10 mouse cellular contexts compared by ENCODE assay signal in genomic region chr5:115269969-115270368, GRCm38 (mm10). TPM values are rescaled to one million over a fixed set of nuclear protein-coding genes. Genes with fewer than 3 reads are reported as not detected.
DNase-seq lines count a peak whose midpoint lies in the region; ATAC-seq and TF ChIP-seq lines count a peak whose summit lies in the region.
"Had no signal": no experiment of that assay in that cellular context is flagged by ENCODE, and none has a peak within 500 bp of the region (broad histone marks: within the 10 kb centered on the region; RNA-seq: fewer than 3 reads in every experiment).

No protein-coding gene starts in this region.

- H3K27ac ChIP-seq in heart, adult 2 months: peak overlapping the region; percentile 4; the same call in 1 of the 2 replicates
- H3K27ac ChIP-seq in liver, embryonic 14.5 days: peak overlapping the region; percentile 97
- peak overlapping the region; percentile 37 for H3K27ac ChIP-seq in stomach, postnatal 0 days (replicated peaks)

- DNase-seq in heart, adult 2 months: no peak
- no peak for DNase-seq in heart, postnatal 10 days
- DNase-seq in liver, embryonic 14.5 days (ENCODE audit: low read depth in 3 of 3, low spot score in 3 of 3): no peak
- no peak for DNase-seq in stomach, postnatal 0 days (ENCODE audit: low spot score)
- DNase-seq in urinary bladder, postnatal 25 days (ENCODE audit: low spot score): no peak
- DNase-seq in urinary bladder, postnatal 14 days (ENCODE audit: low spot score): no peak
- DNase-seq: cerebellum, postnatal 14 days; kidney, adult 11 months had no signal

- peak overlapping the region; percentile 7; the same call in 1 of the 2 replicates for H3K4me3 ChIP-seq in heart, adult 2 months
- H3K4me3 ChIP-seq in megakaryocyte, embryonic 14.5 days (replicated peaks): peak overlapping the region; percentile 97
- peak overlapping the region; percentile 63 to 96 for H3K4me3 ChIP-seq in liver, embryonic 14.5 days (ENCODE audit: insufficient read depth in 1 of 2, low read depth in 2 of 2, low read length in 2 of 2)
- no peak overlapping the region for H3K4me3 ChIP-seq in stomach, postnatal 0 days (ENCODE audit: low read depth, low read length)

- no peak for TF ChIP-seq CTCF in heart, adult 2 months (IDR thresholded peaks at IDR 0.05)
- no peak for TF ChIP-seq CTCF in liver, embryonic 14.5 days (IDR thresholded peaks at IDR 0.05; ENCODE audit: low read depth)
- TF ChIP-seq CTCF in stomach, postnatal 0 days (IDR thresholded peaks at IDR 0.05; ENCODE audit: low read depth): no peak

- peaks cover 31% of the 10 kb centered on the region for H3K4me1 ChIP-seq in heart, adult 2 months (ENCODE audit: control insufficient read depth, insufficient read depth, low read length)
- peaks cover 80% of the 10 kb centered on the region for H3K4me1 ChIP-seq in megakaryocyte, embryonic 14.5 days
- H3K4me1 ChIP-seq in liver, embryonic 14.5 days (replicated peaks; ENCODE audit: control insufficient read depth in 2 of 2, insufficient read depth in 2 of 2, low read length in 1 of 2): peaks cover 53 to 64% of the 10 kb centered on the region in 2 experiments
- H3K4me1 ChIP-seq in stomach, postnatal 0 days (replicated peaks; ENCODE audit: control insufficient read depth, insufficient read depth): peaks cover 10% of the 10 kb centered on the region; the same call in 1 of the 2 replicates

- WGBS in heart, adult 2 months: 65% methylated on average over 1 of the region's 1 CpGs
- 73% methylated on average over 1 of the region's 1 CpGs for WGBS in liver, embryonic 14.5 days (ENCODE audit: insufficient replicate concordance)
- 71% methylated on average over 1 of the region's 1 CpGs for WGBS in stomach, postnatal 0 days

- peak overlapping the region; percentile 73 for H3K4me2 ChIP-seq in liver, embryonic 14.5 days (ENCODE audit: low read depth)
- peak overlapping the region; percentile 74 for H3K4me2 ChIP-seq in stomach, postnatal 0 days (replicated peaks; ENCODE audit: low read depth)

- ATAC-seq in megakaryocyte, adult 5-6 weeks (ENCODE audit: poor library complexity, severe bottlenecking): no peak
- no peak for ATAC-seq in liver, embryonic 14.5 days (ENCODE audit: insufficient read depth)
- peak; percentile 58 for ATAC-seq in stomach, postnatal 0 days (ENCODE audit: low FRiP score, low TSS enrichment)

- H3K9me3 ChIP-seq in megakaryocyte, embryonic 14.5 days: no peaks in the 10 kb centered on the region
- H3K9me3 ChIP-seq in liver, embryonic 14.5 days (ENCODE audit: control insufficient read depth, low read length): no peaks in the 10 kb centered on the region
- H3K9me3 ChIP-seq in stomach, postnatal 0 days (ENCODE audit: control insufficient read depth, low read length): no peaks in the 10 kb centered on the region

- intact Hi-C loops in heart, adult 2 months (cut with DNase I): loop anchor here (10.0 kb wide), 1 partner anchor 215 kb away; the partner anchor contains the start of gene Sirt4
- intact Hi-C loops in heart, postnatal 10 days (cut with DNase I): no loop called here

- peaks cover 13% of the 10 kb centered on the region for H3K79me2 ChIP-seq in heart, adult 2 months (replicated peaks; ENCODE audit: control insufficient read depth, insufficient read depth, low read length)

- H3K36me3 ChIP-seq in heart, adult 2 months (ENCODE audit: control insufficient read depth, insufficient read depth, low read length): peaks cover 29% of the 10 kb centered on the region
- H3K36me3 ChIP-seq in megakaryocyte, embryonic 14.5 days (replicated peaks; ENCODE audit: low read length): peaks cover 45% of the 10 kb centered on the region
- peaks cover 42% of the 10 kb centered on the region for H3K36me3 ChIP-seq in liver, embryonic 14.5 days (replicated peaks; ENCODE audit: control insufficient read depth, insufficient read depth, low read depth)
- H3K36me3 ChIP-seq in stomach, postnatal 0 days (ENCODE audit: control insufficient read depth, insufficient read depth, low read length): no peaks in the 10 kb centered on the region

- no peak for TF ChIP-seq POLR2A in heart, adult 2 months (IDR thresholded peaks at IDR 0.05; ENCODE audit: insufficient read depth, low read depth, low read length)

- H3K9ac ChIP-seq in heart, adult 2 months (ENCODE audit: low read depth, low read length): no peak overlapping the region
- peak overlapping the region; percentile 72 for H3K9ac ChIP-seq in liver, embryonic 14.5 days (replicated peaks)
- H3K9ac ChIP-seq in stomach, postnatal 0 days (ENCODE audit: low read length): no peak overlapping the region

- H3K27me3 ChIP-seq in heart, adult 2 months (ENCODE audit: control insufficient read depth, insufficient read depth, low read length): no peaks in the 10 kb centered on the region
- H3K27me3 ChIP-seq in megakaryocyte, embryonic 14.5 days (replicated peaks): no peaks in the 10 kb centered on the region
- no peaks in the 10 kb centered on the region for H3K27me3 ChIP-seq in liver, embryonic 14.5 days (ENCODE audit: control insufficient read depth, insufficient read depth, low read length)
- H3K27me3 ChIP-seq in stomach, postnatal 0 days (ENCODE audit: control insufficient read depth, insufficient read depth, low read length): no peaks in the 10 kb centered on the region

- TF ChIP-seq EP300 in heart, adult 2 months (IDR thresholded peaks at IDR 0.05; ENCODE audit: insufficient read depth, low read depth, low read length): no peak
- no peak for TF ChIP-seq EP300 in liver, embryonic 14.5 days (IDR thresholded peaks at IDR 0.05; ENCODE audit: low read depth)
- TF ChIP-seq EP300 in stomach, postnatal 0 days (optimal IDR thresholded peaks at IDR 0.05): no peak

RNA-seq across cellular contexts. Expression of gene Rnf10, which starts 2.7 kb away (rescaled TPM):
- 100 to 1,000 TPM; 391 to 397 TPM for total RNA-seq in heart, adult 2 months (2021)
- polyA plus RNA-seq in heart, adult 2 months (2012; rRNA removed): 175 and 205 TPM in 2 replicates
- total RNA-seq in heart, postnatal 10 days (2021): 100 to 1,000 TPM; 296 to 317 TPM
- 127 and 382 TPM in 2 replicates for polyA plus RNA-seq in megakaryocyte, embryonic 14.5 days (2012; ENCODE audit: insufficient read depth, low replicate concordance)
- total RNA-seq in megakaryocyte, adult 5-6 weeks (2015): 50.9 and 55.4 TPM in 2 replicates
- total RNA-seq in megakaryocyte, adult 5-6 weeks (2017): 55.9 and 78.3 TPM in 2 replicates
- 84.1 and 97.0 TPM in 2 replicates for polyA plus RNA-seq in liver, embryonic 14.5 days (2012; rRNA removed)
- polyA plus RNA-seq in liver, embryonic 14.5 days (2014; fragmentation: Nextera tagmentation; extraction: Ambion mirVana): 60.2 and 68.3 TPM in 2 replicates
- polyA plus RNA-seq in stomach, postnatal 0 days (2015; fragmentation: Nextera tagmentation; extraction: Ambion mirVana): 84.0 and 93.0 TPM in 2 replicates

RNA-seq across cellular contexts. Expression of gene Coq5, which starts 9.5 kb away (rescaled TPM):
- 100 to 1,000 TPM; 140 to 146 TPM for total RNA-seq in heart, adult 2 months (2021)
- polyA plus RNA-seq in heart, adult 2 months (2012; rRNA removed): 57.1 and 84.0 TPM in 2 replicates
- total RNA-seq in heart, postnatal 10 days (2021): 100 to 1,000 TPM; 131 to 134 TPM
- 8.3 and 12.6 TPM in 2 replicates for polyA plus RNA-seq in megakaryocyte, embryonic 14.5 days (2012; ENCODE audit: insufficient read depth, low replicate concordance)
- total RNA-seq in megakaryocyte, adult 5-6 weeks (2015): 8.7 and 10.9 TPM in 2 replicates
- total RNA-seq in megakaryocyte, adult 5-6 weeks (2017): 27.3 and 27.8 TPM in 2 replicates
- 8.2 and 10.3 TPM in 2 replicates for polyA plus RNA-seq in liver, embryonic 14.5 days (2012; rRNA removed)
- 28.4 and 28.7 TPM in 2 replicates for polyA plus RNA-seq in liver, embryonic 14.5 days (2014; fragmentation: Nextera tagmentation; extraction: Ambion mirVana)
- 32.6 and 32.9 TPM in 2 replicates for polyA plus RNA-seq in stomach, postnatal 0 days (2015; fragmentation: Nextera tagmentation; extraction: Ambion mirVana)

RNA-seq across cellular contexts. Expression of gene Dynll1, which starts 30.8 kb away (rescaled TPM):
- total RNA-seq in heart, adult 2 months (2021): 10 to 100 TPM; 65.1 to 85.6 TPM
- 65.2 and 83.8 TPM in 2 replicates for polyA plus RNA-seq in heart, adult 2 months (2012; rRNA removed)
- 100 to 1,000 TPM; 183 to 245 TPM for total RNA-seq in heart, postnatal 10 days (2021)
- polyA plus RNA-seq in megakaryocyte, embryonic 14.5 days (2012; ENCODE audit: insufficient read depth, low replicate concordance): 552 and 565 TPM in 2 replicates
- 646 and 659 TPM in 2 replicates for total RNA-seq in megakaryocyte, adult 5-6 weeks (2015)
- 318 and 344 TPM in 2 replicates for total RNA-seq in megakaryocyte, adult 5-6 weeks (2017)
- polyA plus RNA-seq in liver, embryonic 14.5 days (2012; rRNA removed): 63.0 and 152 TPM in 2 replicates
- 636 and 642 TPM in 2 replicates for polyA plus RNA-seq in liver, embryonic 14.5 days (2014; fragmentation: Nextera tagmentation; extraction: Ambion mirVana)
- polyA plus RNA-seq in stomach, postnatal 0 days (2015; fragmentation: Nextera tagmentation; extraction: Ambion mirVana): 1,661 and 1,792 TPM in 2 replicates

RNA-seq across cellular contexts. Expression of gene Pop5, which starts 34.3 kb away (rescaled TPM):
- total RNA-seq in heart, adult 2 months (2021): 10 to 100 TPM; 32.2 to 38.1 TPM
- polyA plus RNA-seq in heart, adult 2 months (2012; rRNA removed): 36.2 and 43.8 TPM in 2 replicates
- 10 to 100 TPM; 28.9 to 30.8 TPM for total RNA-seq in heart, postnatal 10 days (2021)
- 51.5 and 56.1 TPM in 2 replicates for polyA plus RNA-seq in megakaryocyte, embryonic 14.5 days (2012; ENCODE audit: insufficient read depth, low replicate concordance)
- total RNA-seq in megakaryocyte, adult 5-6 weeks (2015): 61.7 and 74.6 TPM in 2 replicates
- total RNA-seq in megakaryocyte, adult 5-6 weeks (2017): 30.9 and 81.2 TPM in 2 replicates
- polyA plus RNA-seq in liver, embryonic 14.5 days (2012; rRNA removed): 45.0 and 55.2 TPM in 2 replicates
- 95.5 and 106 TPM in 2 replicates for polyA plus RNA-seq in liver, embryonic 14.5 days (2014; fragmentation: Nextera tagmentation; extraction: Ambion mirVana)
- 83.9 and 85.3 TPM in 2 replicates for polyA plus RNA-seq in stomach, postnatal 0 days (2015; fragmentation: Nextera tagmentation; extraction: Ambion mirVana)

RNA-seq across cellular contexts. Expression of gene Srsf9, which starts 57.0 kb away (rescaled TPM):
- total RNA-seq in heart, adult 2 months (2021): 10 to 100 TPM; 14.9 to 16.1 TPM
- 11.8 and 15.3 TPM in 2 replicates for polyA plus RNA-seq in heart, adult 2 months (2012; rRNA removed)
- total RNA-seq in heart, postnatal 10 days (2021): 10 to 100 TPM; 35.5 to 39.1 TPM
- polyA plus RNA-seq in megakaryocyte, embryonic 14.5 days (2012; ENCODE audit: insufficient read depth, low replicate concordance): 79.3 and 86.6 TPM in 2 replicates
- 79.1 and 98.4 TPM in 2 replicates for total RNA-seq in megakaryocyte, adult 5-6 weeks (2015)
- 126 and 130 TPM in 2 replicates for total RNA-seq in megakaryocyte, adult 5-6 weeks (2017)
- 31.8 and 46.2 TPM in 2 replicates for polyA plus RNA-seq in liver, embryonic 14.5 days (2012; rRNA removed)
- 81.6 and 93.6 TPM in 2 replicates for polyA plus RNA-seq in liver, embryonic 14.5 days (2014; fragmentation: Nextera tagmentation; extraction: Ambion mirVana)
- polyA plus RNA-seq in stomach, postnatal 0 days (2015; fragmentation: Nextera tagmentation; extraction: Ambion mirVana): 121 and 129 TPM in 2 replicates

Comparison
In these comparisons a context has a peak if more than half of its experiments do, and no peak if none do; other contexts are left out.
1. H3K27ac ChIP-seq: peak in every context shown above with its lines; median percentile 97 in liver, embryonic 14.5 days; 37 in stomach, postnatal 0 days; 4 in heart, adult 2 months.